Mouse (Mus musculus): ENCODE results near the gene Tmem104.
A peak's percentile ranks its signal among the peaks of the same experiment; 100 is the strongest.

The Tmem104 gene

GRCm38 (mm10) chr11:115167631-115168249 is 19.5 kb upstream of the Tmem104 start:
- no peak for DNase-seq (ENCODE audit: low spot score)

- DNase-seq (ENCODE audit: low spot score): no peak
Measured at GRCm38 (mm10) chr11:115169430-115169829, 17.9 kb upstream of the Tmem104 start.

- no peak for DNase-seq (ENCODE audit: low spot score)
Measured at GRCm38 (mm10) chr11:115171125-115171524, 16.2 kb upstream of the Tmem104 start.

GRCm38 (mm10) chr11:115172825-115173287 is 14.4 kb upstream of the Tmem104 start:
- no peak for DNase-seq (ENCODE audit: low spot score)

- no peak for DNase-seq (ENCODE audit: low spot score)
Measured at GRCm38 (mm10) chr11:115173549-115174339, 13.5 kb upstream of the Tmem104 start.

GRCm38 (mm10) chr11:115176399-115177190 is 10.7 kb upstream of the Tmem104 start:
- no peak for DNase-seq (ENCODE audit: low spot score)

GRCm38 (mm10) chr11:115177559-115178195 is 9.6 kb upstream of the Tmem104 start:
- no peak for DNase-seq (ENCODE audit: low spot score)

- DNase-seq (ENCODE audit: low spot score): no peak
Measured at GRCm38 (mm10) chr11:115178766-115179165, 8.5 kb upstream of the Tmem104 start.

- peak; percentile 41 for DNase-seq (ENCODE audit: low spot score)
Measured at GRCm38 (mm10) chr11:115179191-115179590, 8.1 kb upstream of the Tmem104 start.

- DNase-seq (ENCODE audit: low spot score): no peak
Measured at GRCm38 (mm10) chr11:115179881-115180280, 7.4 kb upstream of the Tmem104 start.

- peak; percentile 79 for DNase-seq (ENCODE audit: low spot score)
Measured at GRCm38 (mm10) chr11:115181913-115182638, 5.2 kb upstream of the Tmem104 start.

- no peak for DNase-seq (ENCODE audit: low spot score)
Measured at GRCm38 (mm10) chr11:115184973-115185372, 2.3 kb upstream of the Tmem104 start.

- no peak for DNase-seq (ENCODE audit: low spot score)
Measured at GRCm38 (mm10) chr11:115187693-115188092, 406 bp downstream of the Tmem104 start, which contains the start of gene Nat9. Gene Nat9, minus strand, starts transcription at chr11:115187859.

GRCm38 (mm10) chr11:115188539-115189231 is 1.4 kb downstream of the Tmem104 start:
- DNase-seq (ENCODE audit: low spot score): no peak

- no peak for DNase-seq (ENCODE audit: low spot score)
Measured at GRCm38 (mm10) chr11:115189304-115189703, 2.0 kb downstream of the Tmem104 start.

- DNase-seq (ENCODE audit: low spot score): peak; percentile 52
Measured at GRCm38 (mm10) chr11:115192180-115192579, 4.9 kb downstream of the Tmem104 start.

GRCm38 (mm10) chr11:115194693-115195092 is 7.4 kb downstream of the Tmem104 start:
- no peak for DNase-seq (ENCODE audit: low spot score)

- no peak for DNase-seq (ENCODE audit: low spot score)
Measured at GRCm38 (mm10) chr11:115195933-115196332, 8.6 kb downstream of the Tmem104 start.

GRCm38 (mm10) chr11:115197558-115197957 is 10.3 kb downstream of the Tmem104 start:
- DNase-seq (ENCODE audit: low spot score): no peak

- no peak for DNase-seq (ENCODE audit: low spot score)
Measured at GRCm38 (mm10) chr11:115198932-115199384, 11.7 kb downstream of the Tmem104 start.

- DNase-seq (ENCODE audit: low spot score): no peak
Measured at GRCm38 (mm10) chr11:115200520-115200919, 13.2 kb downstream of the Tmem104 start.

Data from layer of hippocampus, adult 11-12 months (tissue).